ENCODE assay signal across 9 mouse cellular contexts in the genomic region with DNA sequence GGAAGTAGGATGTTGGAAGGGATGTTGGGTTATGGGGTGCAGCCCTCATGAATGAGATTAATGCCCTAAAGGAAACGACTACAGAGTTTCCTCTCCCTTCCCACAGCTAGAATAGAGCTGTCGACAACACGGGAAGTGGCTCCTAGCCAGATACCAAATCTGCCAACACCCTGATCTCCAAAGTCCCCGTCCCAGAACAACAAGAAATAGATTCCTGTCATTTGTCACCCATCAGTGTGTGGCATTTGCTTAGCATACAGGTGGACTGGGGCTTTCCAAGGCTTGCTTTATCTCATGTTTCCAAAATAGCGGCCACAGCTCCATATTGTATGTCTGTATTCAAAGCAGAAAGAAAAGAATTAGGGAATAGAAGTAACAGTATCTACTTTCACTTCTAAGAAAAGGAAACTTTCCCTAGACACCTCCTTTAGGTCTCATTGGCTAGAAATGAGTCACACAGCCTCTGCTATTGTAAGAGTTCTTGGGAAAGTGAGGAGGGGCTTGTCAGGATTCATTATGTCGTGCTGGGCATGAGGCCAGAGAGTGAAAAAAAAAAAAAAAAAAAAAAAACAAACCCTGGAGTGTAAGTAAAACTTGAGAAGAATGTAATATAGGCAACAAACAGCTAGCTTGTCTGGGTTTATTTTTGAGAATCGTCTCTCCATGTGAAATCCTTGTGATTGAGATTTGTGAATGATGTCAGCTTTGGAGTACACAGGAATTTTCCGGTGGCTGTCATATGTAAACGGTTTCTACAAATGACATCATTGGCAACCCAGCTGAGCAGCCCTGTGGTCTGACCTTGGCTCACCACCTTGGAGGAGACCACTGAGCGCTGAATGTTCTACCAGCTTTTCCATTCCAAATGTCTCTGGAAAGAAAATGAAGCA.
DNase-seq lines count a peak whose midpoint lies in the region; ATAC-seq and TF ChIP-seq lines count a peak whose summit lies in the region.
"Had no signal": no experiment of that assay in that cellular context is flagged by ENCODE, and none has a peak within 500 bp of the region (broad histone marks: within the 10 kb centered on the region; RNA-seq: fewer than 3 reads in every experiment).

No protein-coding gene starts in this region.

- H3K27ac ChIP-seq in MEL (ENCODE audit: control insufficient read depth, low read depth, low read length), result no peak overlapping the region
- 0 out of 2 replicates have a peak overlapping the region, but pooled peaks have one; percentile 12 for H3K27ac ChIP-seq in embryonic facial prominence, embryonic 13.5 days
- H3K27ac ChIP-seq: macrophage had no signal

- no peak overlapping the region for H3K9ac ChIP-seq in MEL (ENCODE audit: control insufficient read depth, low read depth, low read length, poor library complexity, severe bottlenecking)
- H3K9ac ChIP-seq in embryonic facial prominence, embryonic 13.5 days, result no peak overlapping the region

- no peak for TF ChIP-seq CTCF in MEL (IDR thresholded peaks at IDR 0.05 in 2 of 3, conservative IDR thresholded peaks at IDR 0.05 in 1 of 3; ENCODE audit: control insufficient read depth in 1 of 3, insufficient read depth in 1 of 3, low read depth in 2 of 3, low read length in 3 of 3, poor library complexity in 1 of 3, severe bottlenecking in 1 of 3)
- no peak for TF ChIP-seq CTCF in lung, adult 2 months (IDR thresholded peaks at IDR 0.05; ENCODE audit: insufficient read depth, low read length)

- no peak overlapping the region for H3K4me2 ChIP-seq in embryonic facial prominence, embryonic 13.5 days

- TF ChIP-seq POLR2A in MEL (IDR thresholded peaks at IDR 0.05; ENCODE audit: control insufficient read depth in 1 of 2, insufficient read depth in 1 of 2, low read depth in 1 of 2, low read length in 2 of 2, poor library complexity in 1 of 2), result no peak
- TF ChIP-seq POLR2A in lung, adult 2 months (IDR thresholded peaks at IDR 0.05; ENCODE audit: borderline replicate concordance, extremely low read depth, low read depth, low read length), result no peak

- 56% methylated on average over 10 of the region's 10 CpGs for WGBS in embryonic facial prominence, embryonic 13.5 days
- WGBS in lung, adult 2 months, result 29% methylated on average over 10 of the region's 10 CpGs

- H3K36me3 ChIP-seq in MEL (ENCODE audit: control insufficient read depth in 1 of 2, insufficient read depth in 2 of 2, low read length in 2 of 2), result no peaks in the 10 kb centered on the region
- H3K36me3 ChIP-seq in embryonic facial prominence, embryonic 13.5 days, result no peaks in the 10 kb centered on the region

- no peaks in the 10 kb centered on the region for H3K9me3 ChIP-seq in MEL (replicated peaks; ENCODE audit: insufficient read depth, low read length)
- no peaks in the 10 kb centered on the region for H3K9me3 ChIP-seq in embryonic facial prominence, embryonic 13.5 days

- no peaks in the 10 kb centered on the region for H3K27me3 ChIP-seq in MEL (ENCODE audit: control insufficient read depth in 1 of 2, insufficient read depth in 2 of 2, low read length in 2 of 2)
- H3K27me3 ChIP-seq in embryonic facial prominence, embryonic 13.5 days, result no peaks in the 10 kb centered on the region

- H3K4me1 ChIP-seq in MEL (ENCODE audit: control insufficient read depth in 1 of 2, insufficient read depth in 2 of 2, low read length in 2 of 2), result peaks cover 0 to 4% of the 10 kb centered on the region in 2 experiments; a peak in 1 of 4 replicates
- H3K4me1 ChIP-seq in embryonic facial prominence, embryonic 13.5 days, result peaks cover 26% of the 10 kb centered on the region
- 0 out of 2 replicates have a peak, but pooled peaks cover 2% of the 10 kb centered on the region for H3K4me1 ChIP-seq in lung, adult 2 months (ENCODE audit: control insufficient read depth, insufficient read depth, low read length)

- peak; percentile 28; the same call in 1 of the 2 replicates for ATAC-seq in embryonic facial prominence, embryonic 13.5 days (ENCODE audit: insufficient number of reproducible peaks, insufficient read depth, low FRiP score, low TSS enrichment, low read depth)

- TF ChIP-seq EP300 in MEL (IDR thresholded peaks at IDR 0.05; ENCODE audit: low read depth in 1 of 2, low read length in 2 of 2), result no peak

- no peak overlapping the region for H3K4me3 ChIP-seq in MEL (ENCODE audit: control insufficient read depth in 1 of 2, insufficient read depth in 1 of 2, low read depth in 2 of 2, low read length in 2 of 2)
- no peak overlapping the region for H3K4me3 ChIP-seq in embryonic facial prominence, embryonic 13.5 days
- H3K4me3 ChIP-seq in lung, adult 2 months (replicated peaks; ENCODE audit: extremely low read depth, low read depth, low read length), result peak overlapping the region; percentile 12

- no peak for TF ChIP-seq RAD21 in MEL (IDR thresholded peaks at IDR 0.05; ENCODE audit: low read depth, low read length)

- intact Hi-C loops in gastrocnemius, postnatal 14 days (cut with DNase I; ENCODE audit: low total_unique reads), result no loop called here

- no peaks in the 10 kb centered on the region for H3K79me2 ChIP-seq in MEL (ENCODE audit: control insufficient read depth, insufficient read depth, low read length, poor library complexity)

- DNase-seq in MEL (ENCODE audit: low read depth, low spot score), result no peak
- peak; percentile 78 for DNase-seq in heart, postnatal 4 days
- DNase-seq in lung, adult 2 months, result peak; percentile 35
- DNase-seq in spleen, adult 18-20 months, result no peak
- no peak for DNase-seq in embryo, embryonic 11 days
- no peak for DNase-seq in spleen, postnatal 10 days (ENCODE audit: low spot score in 2 of 2)
- no peak for DNase-seq in gastrocnemius, postnatal 14 days

TF ChIP-seq in MEL, 35 proteins besides CTCF, POLR2A, EP300 and RAD21:
- TF ChIP-seq POLR2AphosphoS5 (IDR thresholded peaks at IDR 0.05; ENCODE audit: borderline replicate concordance, low read depth, low read length) (no peak), ZNF384 (IDR thresholded peaks at IDR 0.05; ENCODE audit: low read depth, low read length) (peak; percentile 75), MEF2A (IDR thresholded peaks at IDR 0.05; ENCODE audit: extremely low read depth, insufficient replicate concordance, low read depth, low read length, poor library complexity, severe bottlenecking) (no peak), ZMIZ1 (IDR thresholded peaks at IDR 0.05; ENCODE audit: low read depth, low read length) (no peak), SIN3A (IDR thresholded peaks at IDR 0.05; ENCODE audit: low read length) (no peak), E2F4 (IDR thresholded peaks at IDR 0.05; ENCODE audit: borderline replicate concordance, low read depth, low read length) (no peak)

Comparison
In these comparisons a context has a peak if more than half of its experiments do, and no peak if none do; other contexts are left out.
1. DNase-seq: peak in heart, postnatal 4 days (single experiment) and lung, adult 2 months (single experiment); none in MEL (single experiment), spleen, adult 18-20 months (0 of 2), embryo, embryonic 11 days (single experiment), spleen, postnatal 10 days (0 of 2) and gastrocnemius, postnatal 14 days (single experiment).